Mouse (Mus musculus) ES-CJ7 (cell line): ENCODE data around the gene Nhlh1.
A peak's percentile ranks its signal among the peaks of the same experiment; 100 is the strongest.

ENCODE experiments used
- DNase-seq: peaks from one replicate; pipeline ENCODE4 v3.0.0; 2011; ENCODE audit warnings: low read depth, low spot score

Nhlh1 gene

GRCm38 (mm10) chr1:172057491-172057921, at the start of gene Nhlh1:
Nhlh1 (minus strand) TSS chr1:172057573.
- no peak for DNase-seq

DNA sequence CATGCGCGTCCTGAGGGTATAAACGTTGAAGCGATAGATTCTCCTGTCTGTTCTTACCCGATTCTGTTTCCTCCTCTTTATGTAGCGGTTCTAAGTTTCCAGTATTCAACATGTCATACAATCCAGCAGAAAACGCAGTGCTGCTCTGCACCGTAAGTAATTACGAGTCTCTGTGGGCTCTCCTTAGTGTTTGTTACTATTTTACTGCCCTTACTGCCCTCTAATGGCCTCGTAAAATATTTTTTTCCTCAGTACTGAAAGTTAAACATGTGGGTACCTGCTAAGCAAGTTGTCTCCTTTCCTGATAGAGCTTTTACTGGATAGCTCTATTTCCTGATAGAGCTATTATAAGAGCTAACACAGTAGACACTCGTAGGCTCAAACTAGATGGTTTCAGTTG, 47.7 kb upstream of the Nhlh1 start:
- no peak for DNase-seq

DNA sequence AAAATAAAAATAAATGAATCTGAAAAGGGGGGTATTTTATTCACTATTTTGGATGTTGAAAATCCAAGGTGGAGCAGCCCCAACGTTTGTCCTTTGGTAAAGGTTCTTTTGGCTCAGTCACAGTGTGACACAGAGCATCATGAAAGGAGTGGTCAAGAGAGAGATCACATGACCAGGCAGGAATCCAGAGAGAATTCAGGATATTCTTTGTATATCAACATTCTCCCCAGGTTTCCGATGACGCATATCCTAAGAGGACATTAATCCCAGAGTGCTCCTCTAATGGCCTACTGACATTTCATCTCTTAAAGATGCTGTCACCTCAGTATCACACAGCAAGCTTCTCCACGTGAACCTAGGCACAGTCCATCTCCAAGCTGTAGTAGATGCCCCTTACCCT, 46.2 kb upstream of the Nhlh1 start:
- DNase-seq: no peak

GRCm38 (mm10) chr1:172099325-172100033, 42.1 kb upstream of the Nhlh1 start:
- DNase-seq: no peak

- no peak for DNase-seq
Observed at GRCm38 (mm10) chr1:172095202-172095601, 37.8 kb upstream of the Nhlh1 start.

- DNase-seq: no peak
Observed at GRCm38 (mm10) chr1:172094295-172094694, 36.9 kb upstream of the Nhlh1 start.

DNA sequence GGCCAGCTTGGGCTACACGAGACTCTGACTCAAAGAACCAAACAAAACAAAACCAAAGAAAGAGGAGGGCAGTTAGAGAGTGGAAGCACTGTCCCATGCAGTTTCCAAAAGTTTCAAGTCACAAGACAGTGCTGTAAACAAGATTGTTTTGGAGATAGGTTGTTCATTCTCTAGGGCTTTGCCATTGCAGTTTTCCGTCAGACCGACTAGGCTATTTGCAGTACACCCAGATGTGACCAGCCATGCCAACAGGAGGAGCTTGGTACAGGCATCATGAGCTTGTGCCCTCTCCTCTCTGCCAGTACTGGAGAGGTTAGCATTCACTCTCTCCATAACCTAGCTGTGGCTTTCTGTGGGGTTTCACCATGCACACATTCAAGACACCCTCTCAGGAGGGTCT, 36.1 kb upstream of the Nhlh1 start:
- DNase-seq: no peak

GRCm38 (mm10) chr1:172082899-172083445, 25.6 kb upstream of the Nhlh1 start:
- no peak for DNase-seq

DNA sequence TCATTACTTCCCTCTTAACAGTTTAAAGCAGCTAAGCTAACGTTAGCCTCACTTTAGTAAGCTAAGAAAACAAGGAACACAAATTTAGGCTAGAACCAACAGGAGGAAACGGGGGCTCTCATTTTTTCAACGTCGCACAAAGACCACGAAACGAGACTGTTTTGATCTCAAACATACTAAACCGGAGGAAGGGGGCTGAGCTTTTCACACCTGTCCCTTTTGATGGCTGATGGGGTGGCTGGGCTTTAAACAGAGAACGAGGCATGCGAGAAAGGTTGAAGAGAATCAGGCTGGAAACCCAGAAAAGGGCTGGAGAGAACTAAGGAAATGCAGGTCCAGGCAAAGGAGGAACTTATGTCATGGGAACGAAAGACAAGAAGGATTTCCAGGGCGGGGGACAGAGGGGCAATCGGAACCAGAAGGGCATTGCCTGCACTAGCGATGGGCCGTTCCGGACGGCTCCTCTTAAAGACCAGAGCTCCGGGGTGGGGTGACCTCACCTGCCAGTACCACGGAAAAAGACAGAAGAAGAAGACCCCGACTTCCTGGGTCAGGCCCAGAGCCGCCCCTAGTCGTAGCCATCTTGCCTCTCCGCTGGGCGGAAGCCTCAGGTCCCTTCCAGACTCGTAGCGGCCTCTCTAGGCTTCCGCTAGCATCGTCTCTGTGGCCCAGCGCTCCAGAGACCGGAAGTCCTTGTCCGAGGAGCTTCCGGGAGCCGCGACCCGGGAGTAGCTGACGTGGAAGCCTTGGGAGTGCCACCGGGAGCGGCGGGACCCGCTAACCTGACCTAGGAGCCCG, 24.9 kb upstream of the Nhlh1 start, which contains the start of the genes Copa and Ncstn:
Copa (plus strand) TSS at position 429 of the 798 bp plus-strand sequence.
Ncstn (minus strand) TSS at position 695 of the 798 bp plus-strand sequence.
- peak; percentile 96 for DNase-seq

- no peak for DNase-seq
Observed at GRCm38 (mm10) chr1:172077981-172078380, 20.6 kb upstream of the Nhlh1 start.

GRCm38 (mm10) chr1:172072604-172073003, 15.2 kb upstream of the Nhlh1 start:
- no peak for DNase-seq

DNA sequence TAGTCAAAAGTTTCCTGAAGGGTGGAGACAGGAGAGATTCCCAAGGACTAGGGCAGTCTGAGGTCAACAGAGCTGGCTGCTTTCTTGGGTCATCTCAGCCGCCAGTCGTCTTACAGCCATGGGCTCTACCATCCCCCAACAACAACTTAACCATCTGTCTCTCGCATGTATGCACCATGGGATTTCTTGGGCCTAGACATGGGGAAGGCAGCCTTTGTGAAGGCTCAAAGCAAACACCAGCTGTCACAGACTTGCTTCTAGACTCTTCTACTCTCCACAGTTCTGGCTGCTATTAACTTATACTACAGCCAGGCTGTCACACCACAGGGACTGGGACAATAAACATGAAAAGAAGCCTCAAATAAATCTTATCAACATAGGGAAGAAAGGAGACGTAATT, 14.2 kb upstream of the Nhlh1 start:
- DNase-seq: no peak

DNA sequence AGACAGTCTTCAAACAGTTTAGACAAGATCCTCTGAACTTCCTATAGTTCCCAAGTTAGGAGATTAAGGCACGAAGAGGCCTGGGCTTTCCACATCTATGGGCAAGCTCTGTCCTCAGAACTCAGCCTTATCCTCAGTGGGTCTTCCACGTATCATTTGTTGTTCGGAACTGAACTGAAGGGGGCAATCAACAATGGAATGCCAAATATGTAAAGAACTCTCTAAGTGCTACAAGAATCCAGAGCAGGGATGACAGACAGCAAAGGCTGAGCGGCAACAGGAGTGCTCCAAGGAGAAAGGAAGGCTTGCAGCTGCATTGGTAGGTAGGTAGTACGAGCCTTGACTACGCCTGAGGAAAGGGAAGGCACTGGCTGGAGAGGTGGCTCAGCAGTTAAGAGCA, 12.9 kb upstream of the Nhlh1 start:
- DNase-seq: peak; percentile 51

DNA sequence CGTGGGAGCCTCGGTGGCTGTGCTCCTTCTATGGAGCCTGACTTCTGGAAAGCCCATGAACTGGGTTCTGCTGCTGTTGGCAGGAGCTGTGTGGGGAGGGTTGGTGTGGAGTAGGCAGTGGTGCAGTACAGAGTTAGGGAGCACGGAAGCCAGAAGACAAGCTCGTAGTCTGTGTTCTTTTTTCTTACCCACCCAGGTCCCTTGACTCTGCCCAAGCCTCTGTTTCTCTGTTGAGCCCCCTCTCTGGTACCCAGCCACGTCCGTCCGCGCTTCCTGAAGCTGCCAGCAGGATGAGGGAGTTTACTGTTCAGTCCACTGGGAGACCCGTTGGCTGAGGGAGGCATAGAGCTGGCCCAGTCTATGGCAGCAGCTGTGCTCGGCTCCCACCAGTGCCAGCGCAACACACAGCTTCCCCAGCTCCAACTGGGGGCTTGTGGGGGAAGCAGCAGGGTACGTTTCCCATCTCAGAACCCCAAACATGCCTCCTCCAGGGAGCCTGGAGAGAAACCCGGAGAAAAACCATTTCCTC, 7.3 kb upstream of the Nhlh1 start:
- peak; percentile 30 for DNase-seq

- DNase-seq: no peak
Observed at GRCm38 (mm10) chr1:172063291-172064023, 6.1 kb upstream of the Nhlh1 start.

- DNase-seq: peak; percentile 86
Observed at GRCm38 (mm10) chr1:172062101-172062500, 4.7 kb upstream of the Nhlh1 start.

DNA sequence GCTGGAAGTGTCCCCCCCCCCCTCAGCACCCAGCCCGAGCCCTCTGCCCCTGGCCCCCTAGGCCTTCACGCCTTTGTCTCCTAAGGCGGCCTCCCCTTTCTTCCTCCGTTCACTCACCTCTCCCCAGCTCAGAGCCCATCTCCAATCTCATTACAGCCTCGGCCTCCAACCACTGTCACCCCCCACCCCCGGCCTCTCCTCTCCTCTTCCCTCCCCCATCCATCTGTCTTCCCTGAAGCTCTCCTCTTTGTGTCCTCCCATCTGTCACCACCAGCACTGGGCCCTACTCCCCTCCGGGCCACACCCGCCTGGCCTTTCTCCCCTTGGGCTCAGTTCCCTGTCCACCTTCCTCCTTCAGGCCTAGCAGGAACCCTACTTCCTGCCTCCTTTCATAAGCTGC, 3.8 kb upstream of the Nhlh1 start:
- DNase-seq: no peak

DNA sequence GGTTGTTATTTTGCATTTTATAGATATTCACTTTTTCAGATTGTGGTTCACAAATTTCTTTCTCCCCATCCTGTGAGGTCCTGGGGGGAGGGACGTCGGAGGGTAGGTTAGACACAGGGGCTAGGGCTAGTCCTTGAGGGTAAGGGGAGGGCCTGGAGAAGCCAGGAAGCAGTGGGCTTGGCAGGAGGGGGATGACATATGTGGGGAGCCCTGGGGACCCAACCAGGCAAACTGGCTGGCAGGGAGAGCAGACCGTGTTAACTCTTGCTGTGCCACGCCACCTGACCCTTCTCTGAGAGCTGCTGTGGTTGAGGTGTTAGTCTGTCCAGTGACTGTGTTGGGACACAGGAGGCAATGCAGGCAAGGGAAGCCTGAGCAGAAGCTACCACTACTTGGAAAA, 3.3 kb upstream of the Nhlh1 start:
- no peak for DNase-seq

DNA sequence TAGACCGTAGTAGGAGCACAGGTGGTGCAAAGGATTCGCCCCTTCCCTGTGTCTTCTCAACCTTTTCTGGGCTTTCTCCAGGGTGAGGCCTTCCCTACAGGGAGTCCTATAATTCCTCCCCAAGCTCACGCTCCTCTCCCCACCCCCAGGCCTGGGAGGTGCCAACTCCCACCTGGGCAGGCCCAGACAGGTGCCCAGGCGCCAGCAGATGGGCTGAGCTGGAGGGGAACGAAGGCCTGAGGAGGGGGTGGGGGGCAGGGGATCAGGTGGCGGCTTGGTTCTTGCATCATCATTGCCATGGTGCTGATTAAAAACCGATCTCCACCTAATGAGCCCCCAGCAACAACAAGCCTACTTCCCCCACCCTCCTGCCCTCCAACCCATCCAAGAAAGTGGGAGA, 1.5 kb upstream of the Nhlh1 start:
- no peak for DNase-seq

GRCm38 (mm10) chr1:172058321-172058720, 948 bp upstream of the Nhlh1 start:
- DNase-seq: no peak

DNA sequence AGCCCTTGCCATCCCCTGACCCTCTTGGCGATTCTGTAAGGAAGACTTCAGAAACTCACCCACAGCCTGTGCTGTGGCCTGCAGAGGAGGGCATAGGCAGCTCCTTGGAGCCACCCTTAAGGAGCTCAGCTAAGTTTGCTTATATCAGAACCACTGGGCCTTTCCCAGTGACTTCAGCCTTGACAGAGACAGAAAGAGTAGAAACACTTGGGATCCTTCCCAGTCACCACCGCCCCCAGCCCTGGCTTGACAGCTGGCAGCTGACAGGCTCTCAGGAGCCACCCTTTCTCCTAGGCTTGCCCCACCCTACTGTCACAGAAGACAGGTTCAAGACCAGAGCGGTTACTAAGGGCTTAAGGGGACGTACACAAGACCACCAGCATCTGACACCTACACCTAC, 1.1 kb downstream of the Nhlh1 start:
- DNase-seq: no peak
